Mouse (Mus musculus) splenic B cell, adult 2 months (primary cell): ENCODE data around the gene Aatf.

Source experiments
- DNase-seq: peaks from one replicate; pipeline ENCODE4 v3.0.0-alpha.2; 2011; ENCODE audit warnings: low read depth, low spot score
- H3K27me3 ChIP-seq: 2 replicates; pipeline ENCODE4 v1.6.1; 2012; ENCODE audit warnings: mild to moderate bottlenecking, low read length, moderate library complexity, mixed read lengths; ENCODE audit not compliant: control insufficient read depth, poor library complexity, insufficient read depth, severe bottlenecking
- H3K36me3 ChIP-seq: 2 replicates; pipeline ENCODE4 v1.6.1; 2012; ENCODE audit warnings: mild to moderate bottlenecking, low read length, moderate library complexity, mixed read lengths; ENCODE audit not compliant: control insufficient read depth, poor library complexity, insufficient read depth, severe bottlenecking

Gene Aatf

GRCm38 (mm10) chr11:84513171-84514116 lies at the start of gene Aatf:
TSS of gene Aatf (minus strand) at chr11:84513522.
- H3K36me3 ChIP-seq: peaks cover 10% of the 10 kb centered on the region
- H3K27me3 ChIP-seq: 0 out of 2 replicates have a peak, but pooled peaks cover 4% of the 10 kb centered on the region
- DNase-seq: peak; percentile 98

- H3K27me3 ChIP-seq: 0 out of 2 replicates have a peak, but pooled peaks cover 2% of the 10 kb centered on the region
- no peaks in the 10 kb centered on the region for H3K36me3 ChIP-seq
- DNase-seq: no peak
Measured at GRCm38 (mm10) chr11:84562758-84563347, 49.5 kb upstream of the Aatf start.

DNA sequence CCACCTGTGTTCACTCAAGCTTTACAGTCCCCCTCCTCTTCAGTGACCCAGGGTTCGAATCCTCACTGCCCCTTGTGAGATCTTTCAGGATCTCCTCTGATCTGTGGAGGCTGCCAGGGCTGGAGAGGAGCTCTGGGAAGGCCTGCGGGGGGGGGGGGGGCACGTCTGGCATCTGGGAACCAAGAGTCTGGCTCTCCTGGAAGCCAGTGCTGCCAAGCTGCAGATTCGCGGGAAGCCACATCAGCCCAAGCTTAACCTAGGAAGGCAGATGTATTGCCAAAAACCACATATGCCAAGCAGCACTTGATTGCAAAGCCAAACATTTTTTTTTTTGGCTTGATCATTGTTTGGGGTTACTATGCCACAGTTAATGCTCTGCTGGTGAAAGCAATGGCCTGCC lies 48.2 kb upstream of the Aatf start:
- DNase-seq: no peak
- Histone ChIP-seq H3K27me3 (0 out of 2 replicates have a peak, but pooled peaks cover 2% of the 10 kb centered on the region), H3K36me3 (no peaks in the 10 kb centered on the region)

DNA sequence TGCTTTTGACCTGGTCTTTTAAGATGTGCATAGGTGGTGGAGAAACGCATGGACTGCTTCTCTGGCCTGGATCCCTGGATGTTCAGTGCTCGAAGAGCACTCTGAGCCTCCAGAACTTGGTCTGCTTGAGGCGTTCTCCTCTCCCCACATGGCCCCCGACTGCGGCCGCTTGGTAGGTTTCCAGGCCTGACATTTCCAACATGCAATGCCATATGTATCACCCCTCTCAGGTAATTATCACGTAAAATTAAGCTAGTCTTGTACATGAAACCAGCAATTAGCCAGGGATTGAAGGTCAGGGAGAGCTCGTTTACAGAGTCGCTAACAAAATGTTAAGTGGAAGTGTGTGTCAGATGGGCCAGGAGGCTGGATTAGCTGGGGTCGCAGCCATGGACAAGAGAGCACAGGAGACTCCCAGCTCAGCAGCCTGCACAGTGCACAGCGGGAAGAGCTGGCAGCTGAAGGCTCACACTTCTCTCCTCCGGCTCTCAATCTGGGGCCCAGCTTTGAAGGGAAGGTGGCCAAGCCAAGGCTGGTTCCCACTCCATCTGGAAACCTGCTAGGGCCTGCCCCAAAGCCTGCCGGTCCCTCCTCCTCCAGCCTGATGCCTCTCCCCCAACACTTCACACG lies 40.6 kb upstream of the Aatf start:
- Histone ChIP-seq H3K36me3 (no peaks in the 10 kb centered on the region), H3K27me3 (no peaks in the 10 kb centered on the region)
- DNase-seq: no peak

DNA sequence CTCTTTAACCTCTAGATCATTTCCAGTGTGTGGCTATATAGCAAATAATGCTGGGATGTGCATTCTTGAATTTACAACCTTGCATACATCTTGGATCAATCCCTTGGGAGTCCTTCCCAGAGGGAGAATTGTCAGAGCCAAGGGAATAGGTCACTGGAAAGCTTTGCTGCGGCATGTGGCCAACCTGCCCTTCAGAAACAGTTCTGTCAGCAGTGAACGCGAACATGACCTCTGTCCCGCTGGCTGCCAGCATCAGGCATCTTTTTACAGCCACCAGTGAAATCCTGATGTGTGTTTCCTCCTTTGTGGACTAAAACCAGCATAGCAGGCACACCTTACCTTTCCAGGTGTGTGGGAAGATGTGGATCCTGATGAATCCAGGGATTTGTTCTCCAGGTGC lies 38.0 kb upstream of the Aatf start:
- DNase-seq: no peak
- H3K36me3 ChIP-seq: no peaks in the 10 kb centered on the region
- H3K27me3 ChIP-seq: no peaks in the 10 kb centered on the region

GRCm38 (mm10) chr11:84549258-84549791 lies 36.0 kb upstream of the Aatf start:
- H3K36me3 ChIP-seq: no peaks in the 10 kb centered on the region
- DNase-seq: no peak
- H3K27me3 ChIP-seq: no peaks in the 10 kb centered on the region

- DNase-seq: no peak
- H3K36me3 ChIP-seq: no peaks in the 10 kb centered on the region
- H3K27me3 ChIP-seq: no peaks in the 10 kb centered on the region
Measured at GRCm38 (mm10) chr11:84548293-84548692, 35.0 kb upstream of the Aatf start.

DNA sequence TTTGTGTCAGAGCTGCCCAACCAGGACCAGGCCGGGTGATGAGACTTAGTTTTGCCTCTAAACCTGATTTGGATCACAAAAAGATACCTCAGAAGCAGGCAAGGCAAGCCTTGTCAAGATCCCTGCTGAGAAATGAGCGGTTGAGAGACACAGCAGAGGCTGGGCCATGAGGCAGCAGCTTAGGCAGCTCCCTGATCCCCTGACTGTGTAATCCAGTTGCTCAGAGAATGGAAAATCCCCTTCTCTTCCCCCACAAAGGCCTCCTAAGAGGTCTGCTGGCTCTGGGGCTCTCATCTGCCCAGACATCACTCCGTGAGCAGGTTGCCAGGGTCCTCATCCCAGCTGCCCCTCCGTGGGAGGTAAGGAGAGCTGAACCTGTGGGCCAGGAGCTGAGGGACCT lies 26.7 kb upstream of the Aatf start:
- Histone ChIP-seq H3K36me3 (no peaks in the 10 kb centered on the region), H3K27me3 (no peaks in the 10 kb centered on the region)
- no peak for DNase-seq

- no peak for DNase-seq
- Histone ChIP-seq H3K27me3 (peaks cover 1% of the 10 kb centered on the region; the same call in 1 of the 2 replicates), H3K36me3 (no peaks in the 10 kb centered on the region)
Measured at GRCm38 (mm10) chr11:84529797-84530703, 16.7 kb upstream of the Aatf start.

DNA sequence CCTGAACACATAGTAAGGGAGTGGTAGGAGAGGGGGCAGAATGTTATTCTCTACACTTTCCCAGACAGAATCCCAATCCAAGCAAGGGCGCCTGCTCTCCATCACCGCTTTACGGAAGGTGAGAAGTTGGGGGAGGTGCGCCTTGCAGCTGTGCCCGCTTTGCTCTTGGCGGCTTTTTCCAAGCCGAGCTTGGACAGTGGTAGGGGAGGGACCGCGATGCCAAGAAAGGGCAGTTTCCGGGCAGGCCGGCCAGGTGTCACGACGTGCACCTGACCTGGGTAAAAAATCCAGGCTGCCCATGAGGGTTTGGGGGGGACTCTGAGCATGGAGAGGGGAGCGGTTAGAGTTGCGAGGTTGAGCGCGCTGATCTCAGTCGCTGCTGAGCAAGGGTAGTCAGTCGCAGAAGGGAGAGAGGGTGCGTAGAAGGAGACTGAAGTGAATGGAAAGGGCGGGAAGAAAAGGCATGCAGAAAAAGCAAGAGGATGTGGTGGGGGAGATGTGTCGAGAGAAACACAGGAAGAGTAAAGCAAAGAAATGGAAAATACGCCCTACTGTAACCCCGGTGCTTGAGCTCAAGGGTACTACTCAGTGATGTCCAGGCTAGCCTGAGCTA lies 15.9 kb upstream of the Aatf start:
- DNase-seq: no peak
- no peaks in the 10 kb centered on the region for H3K36me3 ChIP-seq
- peaks cover 1% of the 10 kb centered on the region; the same call in 1 of the 2 replicates for H3K27me3 ChIP-seq

DNA sequence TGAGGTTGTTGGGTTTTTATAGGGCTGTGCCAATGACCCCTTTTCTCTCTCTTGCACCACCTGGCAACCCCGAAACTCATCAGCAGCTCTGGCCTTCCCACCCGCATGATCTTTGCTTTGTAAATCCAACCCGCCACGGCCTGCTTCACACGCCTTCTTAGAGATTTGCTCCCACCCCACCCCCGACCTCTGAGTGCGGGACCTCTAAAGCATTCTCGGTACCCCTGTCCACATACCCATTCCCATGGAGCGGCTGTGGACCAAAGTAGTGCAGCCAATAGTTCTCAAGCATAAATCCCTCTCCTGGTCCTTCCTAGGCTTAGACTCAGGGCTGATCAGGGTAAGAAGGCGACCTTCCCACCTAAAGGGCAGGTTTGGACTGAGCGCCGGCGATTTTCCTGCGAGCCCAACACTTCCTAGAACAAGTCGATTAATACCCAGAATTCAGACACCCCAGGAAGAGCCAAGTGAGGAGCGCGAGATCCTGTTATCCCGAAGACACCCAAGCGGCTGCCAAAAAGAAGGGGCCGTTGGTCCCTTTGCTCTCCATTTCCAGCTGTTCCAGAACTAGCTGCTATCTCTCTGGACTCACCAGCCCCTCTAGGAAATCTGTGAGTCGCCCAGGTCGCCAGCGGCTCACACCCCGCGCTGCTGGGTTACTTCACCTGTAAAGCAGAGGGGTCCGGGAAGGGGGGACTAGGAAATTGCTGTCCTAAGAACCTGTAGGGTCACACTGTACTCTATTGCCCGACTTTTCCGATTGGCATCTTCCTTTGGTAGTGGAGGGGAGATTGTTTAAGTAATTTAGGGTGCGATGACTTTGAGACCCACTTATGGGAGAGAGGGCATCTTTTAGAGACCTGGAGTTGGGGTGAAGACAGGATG lies 13.9 kb upstream of the Aatf start:
- no peak for DNase-seq
- H3K36me3 ChIP-seq: no peaks in the 10 kb centered on the region
- H3K27me3 ChIP-seq: peaks cover 3% of the 10 kb centered on the region; the same call in 1 of the 2 replicates

GRCm38 (mm10) chr11:84526451-84526850 lies 13.1 kb upstream of the Aatf start:
- DNase-seq: no peak
- H3K36me3 ChIP-seq: no peaks in the 10 kb centered on the region
- peaks cover 3% of the 10 kb centered on the region for H3K27me3 ChIP-seq
